Mouse (Mus musculus) kidney, adult 9 months (tissue): ENCODE measurements at regions not wholly inside any gene's neighbourhood (a gene's known extent, or its start where the extent isn't known, plus 50 kb on each side); places are given as distances from the start of the nearest gene placed in this dataset.

ENCODE experiments used
- DNase-seq: peaks from one replicate; pipeline ENCODE4 v3.0.0; 2022

DNA sequence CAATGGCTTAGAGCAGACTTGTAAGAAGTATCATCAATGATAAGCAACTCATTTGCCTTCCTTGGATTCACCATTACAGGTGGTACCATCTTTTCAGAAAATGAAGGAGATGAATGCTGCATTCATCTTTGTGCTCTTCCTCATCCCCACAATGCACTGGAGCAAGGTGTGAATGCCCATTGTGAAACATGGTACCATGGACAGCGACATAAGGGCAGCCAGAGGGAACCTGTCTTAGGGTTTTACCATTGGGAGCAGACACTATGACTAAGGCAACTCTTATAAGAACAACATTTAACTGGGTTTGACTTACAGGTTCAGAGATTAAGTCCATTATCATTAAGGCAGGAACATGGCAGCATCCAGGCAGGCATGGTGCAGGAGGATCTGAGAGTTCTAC is 60.1 kb upstream of the Kcnj6 start:
- DNase-seq, result no peak

DNA sequence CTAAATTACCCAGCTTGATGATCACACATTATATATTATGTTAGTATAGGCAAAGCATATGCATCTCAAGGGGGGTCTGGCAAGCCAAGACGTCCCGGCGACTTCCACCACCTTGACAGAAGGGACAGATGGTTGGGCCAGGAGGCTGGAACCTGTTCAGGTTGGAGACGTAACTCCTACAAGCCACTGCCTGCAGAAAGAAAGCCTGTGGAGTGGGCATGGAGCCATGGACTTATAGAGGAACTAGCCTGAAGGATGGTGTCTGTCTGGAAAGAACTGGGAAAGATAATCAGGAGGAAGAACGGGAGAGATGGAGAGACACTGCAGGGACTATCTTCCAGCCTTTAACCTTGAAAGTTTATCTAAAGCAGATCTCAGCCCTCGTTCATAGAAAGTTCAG is 66.9 kb upstream of the Kcnj6 start:
- no peak for DNase-seq

DNA sequence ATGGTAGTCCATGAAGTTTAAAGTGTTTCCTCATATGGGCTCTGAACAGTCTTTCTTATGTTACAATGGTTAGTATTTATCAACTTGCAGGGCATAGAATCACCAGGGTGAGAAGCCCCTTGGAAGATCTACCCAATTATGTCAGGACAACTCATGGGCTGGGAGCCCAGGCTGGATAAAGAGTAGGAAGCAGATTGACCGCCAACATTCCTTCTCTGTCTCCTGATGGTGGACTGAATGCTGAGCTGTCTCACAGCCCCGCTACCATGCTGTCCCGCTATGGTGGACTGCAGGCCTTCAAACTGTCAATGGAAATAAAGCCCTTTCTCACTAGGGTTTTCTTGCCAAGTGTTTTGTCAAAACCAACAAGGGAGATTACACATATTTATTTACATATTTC is 69.2 kb upstream of the Kcnj6 start:
- no peak for DNase-seq

DNA sequence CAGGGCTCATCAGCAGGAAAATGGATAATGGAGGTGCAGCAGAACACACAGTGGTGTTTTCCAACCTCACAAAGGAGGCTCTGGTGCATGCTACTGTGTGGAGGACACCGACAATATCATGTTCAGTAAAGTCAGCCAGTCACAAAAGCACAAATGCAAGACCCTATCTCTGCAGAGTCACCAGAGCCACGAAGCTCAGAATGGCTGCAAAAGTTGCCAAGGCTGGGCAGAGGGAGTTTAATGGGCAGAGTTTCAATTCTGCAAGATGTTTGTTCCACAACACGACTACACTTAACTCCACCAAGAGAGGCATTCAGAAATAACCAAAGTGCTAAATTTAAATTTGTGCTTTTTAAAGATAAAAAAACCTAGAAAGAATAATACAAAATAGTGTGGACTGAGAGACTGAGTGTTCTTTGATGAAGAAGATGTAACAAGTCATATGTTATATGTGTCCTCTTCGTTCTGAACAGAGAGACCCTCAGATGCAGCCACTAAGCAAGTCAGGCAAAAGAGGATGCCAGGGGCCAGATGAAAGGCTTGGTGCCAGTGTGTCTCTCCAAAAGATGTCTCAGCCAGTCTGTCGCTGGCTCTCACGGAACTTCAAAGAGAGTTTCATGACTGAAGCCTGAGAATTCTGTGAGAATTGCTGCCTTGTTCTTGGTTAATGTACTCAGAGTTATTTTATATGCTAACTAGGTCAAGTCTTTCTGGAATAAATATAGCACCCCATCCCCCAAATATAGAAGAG is 95.1 kb upstream of the Kcnj6 start:
- DNase-seq, result no peak

GRCm38 (mm10) chr16:95093753-95094152 is 96.3 kb upstream of the Kcnj6 start:
- peak; percentile 22 for DNase-seq

GRCm38 (mm10) chr16:95100954-95101353 is 103.5 kb upstream of the Kcnj6 start:
- no peak for DNase-seq

DNA sequence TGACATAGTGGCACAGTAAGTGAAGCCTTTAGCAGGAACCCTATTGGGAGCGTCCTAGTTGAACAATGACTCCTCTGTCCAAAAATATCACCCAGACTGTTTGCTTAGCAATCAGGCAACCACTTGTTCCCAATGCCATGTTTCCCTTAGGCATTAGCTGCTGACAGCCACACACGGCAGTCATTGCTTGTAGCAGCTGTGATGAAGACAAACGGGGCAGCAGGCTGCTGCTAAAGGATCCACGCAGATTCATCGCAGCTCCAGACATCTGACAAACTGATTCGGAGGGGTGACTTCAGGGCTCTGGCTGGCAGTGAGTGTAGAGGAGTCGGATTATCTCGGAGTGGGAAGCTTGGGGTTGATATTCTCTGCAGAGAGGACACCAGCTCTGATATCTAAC is 120.0 kb upstream of the Kcnj6 start:
- DNase-seq, result no peak

- no peak for DNase-seq
Observed at GRCm38 (mm10) chr16:95119293-95119692, 121.8 kb upstream of the Kcnj6 start.

DNA sequence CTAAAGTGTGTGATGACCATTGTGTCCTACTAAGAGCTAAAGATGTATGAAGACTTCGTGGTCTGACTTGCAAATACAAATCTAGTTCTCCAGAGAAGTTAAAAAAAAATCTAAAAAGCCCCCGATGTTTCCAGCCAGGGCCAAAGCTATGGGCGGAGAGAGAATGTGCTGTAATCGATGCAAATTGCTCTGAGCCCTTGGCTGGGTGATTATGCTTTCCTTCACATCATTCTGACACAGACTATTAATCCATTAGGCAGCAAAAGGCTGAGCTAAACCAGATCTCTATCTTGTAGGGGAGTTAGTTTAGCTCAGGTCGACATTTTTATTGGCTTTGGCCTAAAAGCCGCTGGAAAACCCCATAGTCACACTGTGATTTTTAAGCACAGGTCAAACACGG is 124.5 kb upstream of the Kcnj6 start:
- DNase-seq, result no peak

- DNase-seq, result no peak
Observed at GRCm38 (mm10) chr16:95127616-95128015, 129.7 kb upstream of the Kcnj15 start.

DNA sequence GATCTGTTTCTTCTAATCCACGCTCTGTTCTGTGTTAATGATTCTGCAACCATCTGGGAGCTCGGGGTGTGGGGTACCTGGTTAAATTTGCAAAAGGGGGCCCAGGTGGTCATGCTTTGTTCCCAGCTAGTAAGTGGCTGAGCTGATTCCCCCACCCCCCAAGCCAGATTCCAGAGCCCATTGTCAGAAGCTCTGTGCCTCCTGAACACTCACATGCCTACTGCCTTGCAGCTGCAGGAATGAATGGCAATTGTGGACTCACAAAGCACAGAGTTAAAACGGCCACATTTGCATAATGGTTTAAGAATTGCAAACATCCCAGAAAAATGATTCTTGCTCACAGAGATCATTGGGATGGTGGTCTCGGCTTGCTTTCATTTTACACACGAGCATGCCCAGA is 125.5 kb upstream of the Kcnj15 start:
- no peak for DNase-seq

DNA sequence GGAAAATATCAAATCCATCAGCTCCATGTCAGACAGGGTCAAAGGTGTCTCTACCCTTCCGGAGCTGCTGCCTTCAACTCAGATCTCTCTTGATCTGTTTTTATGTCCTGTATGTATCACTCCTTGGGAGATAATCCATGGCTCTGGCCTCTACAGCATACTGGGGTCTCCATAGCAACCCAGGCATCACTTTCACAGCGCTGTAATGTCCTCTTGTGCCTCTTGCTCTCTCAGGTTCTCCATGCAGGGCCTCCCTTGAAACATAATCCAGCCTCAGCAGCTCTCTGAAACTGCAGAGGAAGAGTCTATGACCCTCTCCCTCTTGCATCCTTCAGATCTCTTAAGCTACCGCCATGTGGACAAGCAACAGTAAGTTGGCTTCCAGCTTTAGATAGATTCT is 118.5 kb upstream of the Kcnj15 start:
- DNase-seq, result no peak

GRCm38 (mm10) chr16:95141510-95142394 is 115.6 kb upstream of the Kcnj15 start:
- DNase-seq, result no peak

DNA sequence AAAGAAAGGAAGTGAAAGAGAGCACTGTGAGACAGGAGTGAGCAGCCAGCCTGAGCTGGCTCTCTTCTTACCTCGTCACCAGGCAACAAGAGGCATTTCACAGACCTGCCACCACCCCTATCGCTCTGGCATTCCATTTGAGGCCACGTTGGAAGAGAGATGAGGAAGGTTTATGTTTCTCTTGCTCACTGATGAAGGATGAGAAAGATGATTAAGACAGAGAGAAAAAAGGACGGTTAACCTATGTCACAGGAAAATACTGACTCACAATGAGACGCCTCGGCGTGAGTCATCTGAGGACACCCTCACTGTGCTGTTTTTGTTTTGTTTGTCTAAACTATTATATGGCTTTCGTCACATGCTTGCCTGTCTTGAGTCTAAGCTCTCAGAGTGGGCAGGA is 106.9 kb upstream of the Kcnj15 start:
- no peak for DNase-seq

- DNase-seq, result no peak
Observed at GRCm38 (mm10) chr16:95151499-95151898, 105.9 kb upstream of the Kcnj15 start.

DNA sequence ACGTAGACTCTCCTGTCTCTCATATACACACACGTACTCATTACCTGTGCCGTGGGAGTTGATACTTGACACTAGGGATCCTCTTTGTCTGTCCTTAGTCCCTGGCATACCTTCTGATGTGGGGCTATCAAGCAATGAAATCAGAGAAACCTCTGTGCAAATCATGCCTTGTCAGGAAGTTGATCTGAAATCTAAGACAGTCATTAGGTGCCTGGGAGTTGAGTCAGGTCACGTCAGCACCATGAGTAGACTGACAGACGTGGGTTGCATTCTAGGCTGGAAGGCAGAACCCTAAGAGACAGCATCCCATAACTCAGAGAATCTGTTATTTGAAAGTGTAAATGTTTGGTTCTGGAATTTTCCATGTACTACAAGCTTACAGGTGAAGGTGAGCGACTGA is 105.4 kb upstream of the Kcnj15 start:
- no peak for DNase-seq

DNA sequence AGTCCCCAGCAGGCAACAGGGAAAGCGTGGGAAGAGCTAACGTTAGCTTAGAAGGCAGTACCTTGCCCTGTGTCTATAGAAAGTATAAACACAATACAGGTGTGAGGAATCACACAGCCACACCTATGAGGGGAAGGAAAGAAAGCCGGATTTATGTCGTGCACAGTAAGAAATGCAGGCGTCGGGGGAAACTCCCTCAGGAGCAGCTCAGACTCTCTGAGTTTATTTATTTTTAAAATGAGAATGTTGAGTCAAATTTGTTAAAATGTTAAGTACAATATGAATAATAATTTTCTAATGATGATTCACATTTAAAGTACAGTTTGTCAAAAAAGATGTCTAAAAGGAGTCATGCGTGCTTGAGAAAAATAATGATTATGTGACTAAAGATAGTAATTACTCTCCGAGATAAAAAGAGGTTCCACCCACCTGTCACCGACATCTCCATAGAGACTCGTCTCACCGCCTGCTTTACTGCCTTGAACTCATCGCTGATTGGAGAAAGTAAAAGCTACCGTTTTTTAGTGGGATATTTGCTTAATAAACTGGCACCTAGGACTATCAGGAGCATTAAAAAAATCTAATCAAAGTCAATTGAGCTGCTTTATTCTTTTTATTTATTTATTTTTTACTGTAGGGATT is 104.5 kb upstream of the Kcnj15 start:
- no peak for DNase-seq

- DNase-seq, result no peak
Observed at GRCm38 (mm10) chr16:95168349-95168748, 89.0 kb upstream of the Kcnj15 start.

DNA sequence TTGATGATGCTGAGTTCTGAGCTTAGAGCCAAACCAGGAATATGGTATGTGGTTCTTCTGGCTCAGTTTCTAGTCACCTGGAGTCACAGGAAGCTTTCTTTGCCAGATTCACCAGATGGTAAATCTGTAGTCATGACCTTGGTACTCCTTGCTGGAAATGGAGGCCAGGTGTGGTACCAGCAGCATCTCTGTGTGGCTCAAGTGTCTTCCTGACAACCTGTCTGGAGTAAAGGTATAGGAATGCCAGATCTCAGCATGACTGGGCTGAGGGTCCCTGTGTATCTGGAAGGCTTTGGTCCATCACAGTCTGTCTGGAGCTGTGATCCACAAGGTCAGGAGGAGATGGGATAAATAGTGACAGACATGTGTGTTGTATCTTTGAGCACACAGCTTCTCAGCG is 88.0 kb upstream of the Kcnj15 start:
- no peak for DNase-seq

DNA sequence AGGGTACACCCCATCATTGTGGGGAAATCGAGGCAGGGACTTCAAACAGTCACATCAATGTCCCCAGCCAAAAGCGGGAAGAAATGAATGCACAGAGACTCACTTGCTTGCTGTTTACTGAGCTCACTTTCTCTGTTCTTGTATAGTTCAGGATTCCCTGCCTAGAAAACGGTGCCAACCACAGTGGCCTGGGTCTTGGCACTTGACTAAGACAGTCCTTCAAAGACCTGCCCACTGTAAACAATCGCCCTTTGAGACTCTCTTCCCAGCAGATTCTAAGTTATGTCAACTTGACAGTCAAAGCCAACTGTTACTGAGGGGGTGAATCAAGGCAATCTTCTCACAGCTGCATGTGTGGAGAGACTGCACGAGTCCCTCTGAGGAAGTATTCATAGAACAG is 76.8 kb upstream of the Kcnj15 start:
- no peak for DNase-seq

DNA sequence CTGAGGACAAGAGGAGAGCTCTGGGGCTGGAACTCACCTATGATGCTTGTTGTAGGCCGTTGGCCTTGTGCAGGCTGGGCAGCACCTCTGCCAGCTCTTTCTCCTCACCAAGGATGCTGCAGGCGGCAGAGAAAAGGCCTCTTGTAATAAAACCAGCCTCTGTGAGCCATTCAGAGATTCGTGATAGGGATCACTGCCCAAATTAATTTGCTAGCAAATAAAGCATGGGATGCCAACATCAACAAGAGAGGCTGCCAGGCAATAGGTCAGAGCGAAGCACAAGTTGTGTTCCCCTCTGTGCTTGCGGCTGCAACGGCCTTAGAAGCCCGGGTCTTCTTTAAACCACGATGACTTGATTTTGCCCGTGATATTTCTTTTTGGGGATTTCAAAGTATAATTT is 72.0 kb upstream of the Kcnj15 start:
- DNase-seq, result peak; percentile 51

- no peak for DNase-seq
Observed at GRCm38 (mm10) chr16:95189114-95189513, 68.2 kb upstream of the Kcnj15 start.

DNA sequence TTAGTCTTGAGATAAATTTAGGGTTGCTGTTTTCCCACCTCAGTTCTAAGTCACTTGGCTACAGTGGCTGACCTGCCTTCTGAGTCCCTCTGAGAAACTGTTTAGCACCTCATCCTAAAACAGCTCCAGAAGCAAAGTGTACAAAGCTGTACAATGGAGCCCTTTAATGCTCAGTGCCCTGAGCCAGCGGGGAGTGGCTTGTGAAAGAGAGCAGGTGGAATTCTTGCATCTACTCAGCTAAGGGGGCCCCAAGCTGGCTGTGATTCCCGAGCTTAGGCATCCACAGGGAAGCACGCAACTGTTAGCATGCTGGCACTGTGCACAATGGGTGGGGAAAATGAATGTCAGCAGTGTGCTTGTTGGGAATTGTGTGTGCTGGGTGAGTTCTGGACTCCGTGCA is 63.2 kb upstream of the Kcnj15 start:
- no peak for DNase-seq

DNA sequence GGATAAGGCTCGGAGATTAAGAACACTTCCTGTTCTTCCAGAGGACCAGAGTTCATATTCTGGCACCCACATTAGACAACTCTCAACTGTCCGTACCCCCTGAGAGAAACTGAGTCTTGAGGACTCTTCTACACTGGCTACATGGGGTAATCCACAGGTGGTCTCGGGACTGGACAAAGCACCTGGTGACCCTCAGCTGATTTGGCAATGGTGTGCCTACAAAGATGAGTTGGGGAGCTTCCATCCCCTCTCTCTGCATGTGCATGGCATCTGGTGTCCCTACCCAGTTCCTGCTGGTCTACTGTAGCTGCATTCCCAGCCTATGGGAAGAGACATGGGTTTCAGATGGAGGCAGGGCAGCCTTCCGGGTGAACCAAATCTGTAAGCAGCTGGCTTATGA is 61.2 kb upstream of the Kcnj15 start:
- DNase-seq, result no peak
